Mouse (Mus musculus) embryonic fibroblast, embryonic 13.5 days (primary cell): ENCODE data around the gene Mdga1.

ENCODE experiments used
- CTCF ChIP-seq: IDR thresholded peaks from 2 replicates; pipeline ENCODE4 v1.5.1; 2011; ENCODE audit warnings: mild to moderate bottlenecking, control low read depth, low read length, moderate library complexity, borderline replicate concordance; ENCODE audit not compliant: insufficient read depth
- POLR2A ChIP-seq: IDR thresholded peaks from 2 replicates; pipeline ENCODE4 v1.6.1; 2011; ENCODE audit warnings: low read depth, mild to moderate bottlenecking, control low read depth, low read length, moderate library complexity

DNA sequence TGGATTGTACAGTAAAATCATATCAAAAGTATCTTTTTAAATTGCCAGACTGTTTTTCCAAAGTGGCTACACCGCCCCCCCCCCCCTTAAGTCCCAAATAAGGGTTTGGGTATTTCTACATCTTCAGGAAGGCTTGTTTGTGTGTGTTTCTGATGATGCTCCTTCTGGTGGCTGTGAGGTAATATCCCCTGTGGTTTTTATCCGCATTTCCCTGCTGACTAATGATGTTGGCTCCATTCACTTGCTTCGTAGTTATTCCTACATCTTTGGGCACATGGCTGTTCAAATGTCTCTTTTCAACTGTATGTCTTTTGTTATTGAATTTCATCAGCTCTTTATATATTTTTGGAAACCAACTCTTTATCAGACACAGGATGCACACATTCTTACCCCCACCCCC is 20.2 kb upstream of the Mdga1 start:
- no peak for TF ChIP-seq CTCF
- TF ChIP-seq POLR2A, result no peak
